Mouse (Mus musculus) liver, embryonic 14.5 days (tissue): ENCODE measurements around the gene Gm26938. TPM values are rescaled to one million over a fixed set of nuclear protein-coding genes. Genes with fewer than 3 reads are reported as not detected.

Source experiments
- ATAC-seq: fragments of 200-750 bp; cut with Nextera tagmentation; 2 replicates; pipeline ENCODE4 v1.8.0; 2017; ENCODE audit warnings: moderate number of reproducible peaks, mild to moderate bottlenecking, moderate library complexity; ENCODE audit not compliant: insufficient read depth
- DNase-seq, 3 experiments: peaks; one replicate each; pipeline ENCODE4 v3.0.0-alpha.2; 2012 to 2013; ENCODE audit warnings: low read depth in 3 of 3, low spot score in 3 of 3
- H3K27ac ChIP-seq: fragments of 300-500 bp; sonication (generic); 2 replicates; pipeline ENCODE4 v1.5.1; 2014; ENCODE audit warnings: moderate library complexity, mild to moderate bottlenecking, control low read depth, inconsistent platforms
- H3K27me3 ChIP-seq: fragments of 300-500 bp; sonication (generic); 2 replicates; pipeline ENCODE4 v1.6.1; 2014; ENCODE audit warnings: mild to moderate bottlenecking, low read length, moderate library complexity; ENCODE audit not compliant: control insufficient read depth, insufficient read depth
- H3K36me3 ChIP-seq: fragments of 300-500 bp; sonication (generic); replicated peaks from 2 replicates; pipeline ENCODE4 v1.6.1; 2014; ENCODE audit warnings: low read depth; ENCODE audit not compliant: control insufficient read depth, insufficient read depth
- H3K4me1 ChIP-seq, 2 experiments: fragments of 200-500 bp in 1 of 2; fragments of 300-500 bp in 1 of 2; sonication (generic) in 1 of 2; replicated peaks; 2 replicates each; pipeline ENCODE4 v1.6.1; 2012 to 2014; ENCODE audit warnings: antibody characterized with exemption in 1 of 2, inconsistent platforms in 1 of 2, low read length in 1 of 2; ENCODE audit not compliant: control insufficient read depth in 2 of 2, insufficient read depth in 2 of 2
- H3K4me2 ChIP-seq: fragments of 300-500 bp; sonication (generic); 2 replicates; pipeline ENCODE4 v1.6.1; 2014; ENCODE audit warnings: low read depth, mild to moderate bottlenecking, control low read depth, moderate library complexity
- H3K4me3 ChIP-seq, 2 experiments: fragments of 200-500 bp in 1 of 2; fragments of 300-500 bp in 1 of 2; sonication (generic) in 1 of 2; 2 replicates each; pipeline ENCODE4 v1.5.1; 2012 to 2014; ENCODE audit warnings: low read depth in 2 of 2, low read length in 2 of 2, mild to moderate bottlenecking in 2 of 2, control low read depth in 1 of 2, inconsistent platforms in 1 of 2, moderate library complexity in 1 of 2; ENCODE audit not compliant: insufficient read depth in 1 of 2
- H3K9ac ChIP-seq: fragments of 300-500 bp; sonication (generic); replicated peaks from 2 replicates; pipeline ENCODE4 v1.6.1; 2014; ENCODE audit warnings: mild to moderate bottlenecking, control low read depth, moderate library complexity
- H3K9me3 ChIP-seq: fragments of 300-500 bp; sonication (generic); 2 replicates; pipeline ENCODE4 v1.6.1; 2016; ENCODE audit warnings: low read length, mixed read lengths; ENCODE audit not compliant: control insufficient read depth
- CTCF ChIP-seq: IDR thresholded peaks from 2 replicates; pipeline ENCODE4 v1.5.1; 2016; ENCODE audit warnings: antibody characterized with exemption, low read depth, control low read depth
- EP300 ChIP-seq: IDR thresholded peaks from 2 replicates; pipeline ENCODE4 v1.6.1; 2016; ENCODE audit warnings: antibody characterized with exemption, low read depth
- WGBS: fragments of 180-500 bp; shearing (Covaris S2); extraction: QIAGEN DNeasy Blood & Tissue Kit; methylation state at CpG from one replicate; pipeline ENCODE4 v1.1.7; 2014; ENCODE audit not compliant: insufficient replicate concordance; 5-methylcytosine and 5-hydroxymethylcytosine counted together
- polyA plus RNA-seq, 2 experiments: library from polyadenylated mRNA; depleted of rRNA in 1 of 2; stranded (reverse) in 1 of 2; unstranded in 1 of 2; fragments of >200 nt; fragmentation: Nextera tagmentation in 1 of 2; extraction: Ambion mirVana in 1 of 2; gene quantifications; 2 replicates each; pipeline versions ENCODE4 v1.2.1 to v1.2.3; 2012 to 2014

The Gm26938 gene
- polyA plus RNA-seq, 2 experiments, result not detected

DNA sequence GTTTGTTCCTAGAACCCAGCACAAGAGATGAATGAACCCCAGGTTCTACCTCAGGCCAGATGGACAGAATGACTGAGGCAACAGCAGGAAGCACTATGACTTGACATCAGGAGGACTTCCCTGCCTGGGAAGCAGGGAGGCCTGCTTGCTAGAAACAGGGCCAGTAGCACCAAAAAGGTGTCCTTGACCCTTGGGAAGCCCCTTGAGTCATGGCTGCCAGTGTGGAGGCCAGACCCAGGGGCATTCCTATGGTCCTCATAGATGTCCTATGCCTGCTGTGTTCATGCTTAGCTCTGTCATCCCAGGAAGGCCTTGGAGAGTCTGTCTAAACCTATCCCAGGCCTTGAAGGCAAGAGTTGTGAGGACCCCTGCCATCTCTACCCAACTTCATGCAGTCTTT, 9.8 kb downstream of the Gm26938 start:
- no peak overlapping the region for H3K4me2 ChIP-seq
- peaks cover 3% of the 10 kb centered on the region; the same call in 1 of the 2 replicates for H3K27me3 ChIP-seq
- H3K4me3 ChIP-seq, result no peak overlapping the region
- no peak overlapping the region for H3K9ac ChIP-seq
- peaks cover 23 to 47% of the 10 kb centered on the region in 2 experiments for H3K4me1 ChIP-seq
- H3K9me3 ChIP-seq, result no peaks in the 10 kb centered on the region
- ATAC-seq (no peak), DNase-seq (no peak)
- no peaks in the 10 kb centered on the region for H3K36me3 ChIP-seq
- peak overlapping the region; percentile 55 for H3K27ac ChIP-seq
- TF ChIP-seq CTCF, result no peak
- TF ChIP-seq EP300, result no peak

GRCm38 (mm10) chr5:139815964-139816363, 10.2 kb downstream of the Gm26938 start:
- DNase-seq, result no peak
- TF ChIP-seq CTCF (no peak), EP300 (no peak)

GRCm38 (mm10) chr5:139813963-139814381, 12.2 kb downstream of the Gm26938 start:
- Histone ChIP-seq H3K9ac (no peak overlapping the region), H3K4me1 (peaks cover 26 to 52% of the 10 kb centered on the region in 2 experiments), H3K9me3 (no peaks in the 10 kb centered on the region), H3K27me3 (peaks cover 3% of the 10 kb centered on the region; the same call in 1 of the 2 replicates), H3K27ac (no peak overlapping the region), H3K4me2 (peak overlapping the region; percentile 18; the same call in 1 of the 2 replicates), H3K36me3 (no peaks in the 10 kb centered on the region), H3K4me3 (no peak overlapping the region)
- ATAC-seq (no peak), DNase-seq (no peak)
- 36% methylated on average over 13 of the region's 13 CpGs for WGBS
- TF ChIP-seq EP300, result no peak
- no peak for TF ChIP-seq CTCF

More at GRCm38 (mm10) chr5:139815964-139816363, 10.2 kb downstream of the Gm26938 start:
- Histone ChIP-seq H3K36me3 (no peaks in the 10 kb centered on the region), H3K9me3 (no peaks in the 10 kb centered on the region), H3K4me1 (peaks cover 26 to 50% of the 10 kb centered on the region in 2 experiments), H3K4me3 (no peak overlapping the region), H3K4me2 (no peak overlapping the region), H3K9ac (no peak overlapping the region), H3K27me3 (peaks cover 3% of the 10 kb centered on the region; the same call in 1 of the 2 replicates), H3K27ac (no peak overlapping the region; the same call in 1 of the 2 replicates)
- no peak for ATAC-seq
- 73% methylated on average over 6 of the region's 6 CpGs for WGBS

DNA sequence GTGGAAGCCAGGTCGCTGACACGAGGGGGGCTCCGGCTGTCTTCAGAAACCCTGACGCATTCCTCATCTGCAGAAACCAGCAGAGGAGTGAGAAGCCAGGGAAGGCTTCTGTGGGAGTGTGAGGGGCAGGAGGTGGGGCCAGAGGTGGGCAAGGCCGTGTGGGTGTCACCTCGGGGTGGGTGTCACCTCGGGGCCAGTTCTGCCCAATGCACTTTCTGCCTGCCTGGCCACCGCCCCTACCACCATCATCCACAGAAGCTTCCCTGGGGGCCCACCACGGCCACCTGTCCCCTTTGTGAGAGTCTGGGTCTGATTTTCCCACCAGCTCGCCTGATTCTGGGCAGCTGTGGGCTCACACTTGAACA, 13.1 kb downstream of the Gm26938 start:
- H3K9me3 ChIP-seq, result no peaks in the 10 kb centered on the region
- H3K27me3 ChIP-seq, result peaks cover 3% of the 10 kb centered on the region; the same call in 1 of the 2 replicates
- H3K36me3 ChIP-seq, result no peaks in the 10 kb centered on the region
- WGBS, result 42% methylated on average over 10 of the region's 10 CpGs
- no peak overlapping the region for H3K27ac ChIP-seq
- no peak overlapping the region for H3K4me3 ChIP-seq
- ATAC-seq, result no peak
- DNase-seq, result no peak
- no peak overlapping the region for H3K9ac ChIP-seq
- TF ChIP-seq CTCF, result no peak
- H3K4me2 ChIP-seq, result no peak overlapping the region
- peaks cover 20 to 45% of the 10 kb centered on the region in 2 experiments for H3K4me1 ChIP-seq

- Histone ChIP-seq H3K4me2 (0 out of 2 replicates have a peak overlapping the region, but pooled peaks have one; percentile 8), H3K27ac (no peak overlapping the region), H3K4me3 (no peak overlapping the region), H3K36me3 (no peaks in the 10 kb centered on the region), H3K9me3 (no peaks in the 10 kb centered on the region; the same call in 1 of the 2 replicates), H3K4me1 (peaks cover 17 to 40% of the 10 kb centered on the region in 2 experiments), H3K9ac (no peak overlapping the region), H3K27me3 (peaks cover 3% of the 10 kb centered on the region; the same call in 1 of the 2 replicates)
- TF ChIP-seq CTCF (no peak), EP300 (no peak)
- ATAC-seq (no peak), DNase-seq (no peak)
- 66% methylated on average over 20 of the region's 20 CpGs for WGBS
Measured at GRCm38 (mm10) chr5:139812398-139813125, 13.6 kb downstream of the Gm26938 start.
